Mouse (Mus musculus): Measurements from ENCODE around the gene Rph3a. TPM values are rescaled to one million over a fixed set of nuclear protein-coding genes. Genes with fewer than 3 reads are reported as not detected.

Gene Rph3a
- under 1 TPM in 1 of 2 experiments, not detected in 1; 0.07 TPM for total RNA-seq (2021)

GRCm38 (mm10) chr5:121009811-121010569 lies at the start of gene Rph3a:
Gene Rph3a (minus strand): TSS chr5:121010092.
- no peak for DNase-seq

- no peak for DNase-seq
Observed at GRCm38 (mm10) chr5:121058261-121058660, 48.4 kb upstream of the Rph3a start.

- no peak for DNase-seq
Observed at GRCm38 (mm10) chr5:121053886-121054285, 44.0 kb upstream of the Rph3a start.

GRCm38 (mm10) chr5:121041791-121042190 lies 31.9 kb upstream of the Rph3a start:
- peak; percentile 10 for DNase-seq

GRCm38 (mm10) chr5:121039465-121039864 lies 29.6 kb upstream of the Rph3a start:
- DNase-seq: no peak

- DNase-seq: no peak
Observed at GRCm38 (mm10) chr5:121030161-121030560, 20.3 kb upstream of the Rph3a start.

GRCm38 (mm10) chr5:121019505-121019904 lies 9.6 kb upstream of the Rph3a start:
- no peak for DNase-seq

GRCm38 (mm10) chr5:121017699-121018098 lies 7.8 kb upstream of the Rph3a start:
- no peak for DNase-seq

- DNase-seq: no peak
Observed at GRCm38 (mm10) chr5:121016405-121016804, 6.5 kb upstream of the Rph3a start.

- DNase-seq: no peak
Observed at GRCm38 (mm10) chr5:121014496-121014895, 4.6 kb upstream of the Rph3a start.

GRCm38 (mm10) chr5:121011962-121012361 lies 2.1 kb upstream of the Rph3a start:
- DNase-seq: no peak

- DNase-seq: peak; percentile 82
Observed at GRCm38 (mm10) chr5:121009406-121009805, 486 bp downstream of the Rph3a start.

- no peak for DNase-seq
Observed at GRCm38 (mm10) chr5:121008411-121009239, 1.3 kb downstream of the Rph3a start.

GRCm38 (mm10) chr5:121007563-121007962 lies 2.3 kb downstream of the Rph3a start:
- no peak for DNase-seq

- no peak for DNase-seq
Observed at GRCm38 (mm10) chr5:121007130-121007529, 2.8 kb downstream of the Rph3a start.

GRCm38 (mm10) chr5:121006176-121006575 lies 3.7 kb downstream of the Rph3a start:
- no peak for DNase-seq

- no peak for DNase-seq
Observed at GRCm38 (mm10) chr5:121003781-121004180, 6.1 kb downstream of the Rph3a start.

- no peak for DNase-seq
Observed at GRCm38 (mm10) chr5:120999573-120999972, 10.3 kb downstream of the Rph3a start.

GRCm38 (mm10) chr5:120988373-120988772 lies 21.5 kb downstream of the Rph3a start:
- DNase-seq: no peak

- no peak for DNase-seq
Observed at GRCm38 (mm10) chr5:120983029-120983428, 26.9 kb downstream of the Rph3a start.

- DNase-seq: no peak
Observed at GRCm38 (mm10) chr5:120981211-120981610, 28.7 kb downstream of the Rph3a start.

- DNase-seq: no peak
Observed at GRCm38 (mm10) chr5:120980116-120980515, 29.8 kb downstream of the Rph3a start.

- DNase-seq: no peak
Observed at GRCm38 (mm10) chr5:120976138-120976537, 33.8 kb downstream of the Rph3a start.

- no peak for DNase-seq
Observed at GRCm38 (mm10) chr5:120974522-120974921, 35.4 kb downstream of the Rph3a start.

Data from heart, postnatal 4 days (tissue).